Mouse (Mus musculus) MEL (cell line): Measurements from ENCODE around the gene Hsp90ab1. TPM values are rescaled to one million over a fixed set of nuclear protein-coding genes. Genes with fewer than 3 reads are reported as not detected.
A peak's percentile ranks its signal among the peaks of the same experiment; 100 is the strongest.

ENCODE experiments used
- DNase-seq: peaks from one replicate; pipeline ENCODE4 v3.0.0; 2011; ENCODE audit warnings: low read depth, low spot score
- H3K27ac ChIP-seq: 2 replicates; pipeline ENCODE4 v1.5.1; 2012; ENCODE audit warnings: low read depth, mild to moderate bottlenecking, control low read depth, low read length, moderate library complexity; ENCODE audit not compliant: control insufficient read depth
- H3K27me3 ChIP-seq, 2 experiments: fragments of 150-350 bp in 1 of 2; sonication (generic) in 1 of 2; 2 replicates each; pipeline ENCODE4 v1.6.1; 2012; ENCODE audit warnings: low read length in 2 of 2, mild to moderate bottlenecking in 2 of 2, improper control_type of control experiment in 1 of 2, moderate library complexity in 1 of 2; ENCODE audit not compliant: insufficient read depth in 2 of 2, control insufficient read depth in 1 of 2
- H3K36me3 ChIP-seq, 2 experiments: 2 replicates each; pipeline ENCODE4 v1.6.1; 2012 to 2014; ENCODE audit warnings: low read length in 2 of 2, improper control_type of control experiment in 1 of 2, inconsistent platforms in 1 of 2, mild to moderate bottlenecking in 1 of 2; ENCODE audit not compliant: insufficient read depth in 2 of 2, control insufficient read depth in 1 of 2
- H3K4me1 ChIP-seq, 2 experiments: fragments of 150-350 bp in 1 of 2; sonication (generic) in 1 of 2; 2 replicates each; pipeline ENCODE4 v1.6.1; 2012; ENCODE audit warnings: low read length in 2 of 2, improper control_type of control experiment in 1 of 2, mild to moderate bottlenecking in 1 of 2; ENCODE audit not compliant: insufficient read depth in 2 of 2, control insufficient read depth in 1 of 2
- H3K4me3 ChIP-seq, 2 experiments: fragments of 150-350 bp in 1 of 2; sonication (generic) in 1 of 2; 2 replicates each; pipeline ENCODE4 v1.5.1; 2012; ENCODE audit warnings: low read depth in 2 of 2, low read length in 2 of 2, mild to moderate bottlenecking in 2 of 2, moderate library complexity in 2 of 2, control low read depth in 1 of 2, improper control_type of control experiment in 1 of 2; ENCODE audit not compliant: control insufficient read depth in 1 of 2, insufficient read depth in 1 of 2
- H3K79me2 ChIP-seq: 2 replicates; pipeline ENCODE4 v1.6.1; 2012; ENCODE audit warnings: mild to moderate bottlenecking, low read length, moderate library complexity; ENCODE audit not compliant: control insufficient read depth, poor library complexity, insufficient read depth
- H3K9ac ChIP-seq: 2 replicates; pipeline ENCODE4 v1.6.1; 2012; ENCODE audit warnings: low read depth, mild to moderate bottlenecking, control low read depth, low read length, moderate library complexity; ENCODE audit not compliant: control insufficient read depth, poor library complexity, severe bottlenecking
- H3K9me3 ChIP-seq: fragments of 150-350 bp; sonication (generic); replicated peaks from 2 replicates; pipeline ENCODE4 v1.6.1; 2012; ENCODE audit warnings: mild to moderate bottlenecking, low read length, improper control_type of control experiment, moderate library complexity; ENCODE audit not compliant: insufficient read depth
- BHLHE40 ChIP-seq: IDR thresholded peaks from 2 replicates; pipeline ENCODE4 v1.6.1; 2012; ENCODE audit warnings: low read depth, mild to moderate bottlenecking, inconsistent platforms, low read length, improper control_type of control experiment, borderline replicate concordance
- CHD2 ChIP-seq: IDR thresholded peaks from 2 replicates; pipeline ENCODE4 v1.6.1; 2011; ENCODE audit warnings: low read length, improper control_type of control experiment
- CTCF ChIP-seq, 3 experiments: IDR thresholded peaks in 2 of 3; conservative IDR thresholded peaks in 1 of 3; 2 replicates each; pipeline ENCODE4 v1.5.1; 2011 to 2012; ENCODE audit warnings: low read length in 3 of 3, low read depth in 2 of 3, mild to moderate bottlenecking in 2 of 3, improper control_type of control experiment in 1 of 3, inconsistent platforms in 1 of 3, mixed read lengths in 1 of 3, moderate library complexity in 1 of 3; ENCODE audit not compliant: control insufficient read depth in 1 of 3, insufficient read depth in 1 of 3, poor library complexity in 1 of 3, severe bottlenecking in 1 of 3
- E2F4 ChIP-seq: IDR thresholded peaks from 2 replicates; pipeline ENCODE4 v1.6.1; 2011; ENCODE audit warnings: low read depth, low read length, improper control_type of control experiment, borderline replicate concordance
- ELF1 ChIP-seq: IDR thresholded peaks from 2 replicates; pipeline ENCODE4 v1.6.1; 2014; ENCODE audit warnings: low read depth, mild to moderate bottlenecking, inconsistent platforms, low read length, improper control_type of control experiment, moderate library complexity
- EP300 ChIP-seq, 2 experiments: IDR thresholded peaks; 2 replicates each; pipeline ENCODE4 v1.6.1; 2011; ENCODE audit warnings: improper control_type of control experiment in 2 of 2, low read length in 2 of 2, low read depth in 1 of 2, mild to moderate bottlenecking in 1 of 2
- ETS1 ChIP-seq: IDR thresholded peaks from 2 replicates; pipeline ENCODE4 v1.6.1; 2012; ENCODE audit warnings: low read depth, mild to moderate bottlenecking, inconsistent platforms, low read length, improper control_type of control experiment, moderate library complexity
- GABPA ChIP-seq: IDR thresholded peaks from 2 replicates; pipeline ENCODE4 v1.6.1; 2012; ENCODE audit warnings: low read depth, mild to moderate bottlenecking, inconsistent platforms, low read length, improper control_type of control experiment, moderate library complexity
- GATA1 ChIP-seq: IDR thresholded peaks from 2 replicates; pipeline ENCODE4 v1.6.1; 2011; ENCODE audit warnings: low read depth, low read length, improper control_type of control experiment
- HCFC1 ChIP-seq: IDR thresholded peaks from 2 replicates; pipeline ENCODE4 v1.6.1; 2012; ENCODE audit warnings: low read depth, mild to moderate bottlenecking, inconsistent platforms, low read length, improper control_type of control experiment, moderate library complexity
- JUND ChIP-seq: IDR thresholded peaks from 2 replicates; pipeline ENCODE4 v1.6.1; 2011; ENCODE audit warnings: low read depth, mild to moderate bottlenecking, improper control_type of control experiment, low read length
- KAT2A ChIP-seq: conservative IDR thresholded peaks from 2 replicates; pipeline ENCODE4 v1.6.1; 2012; ENCODE audit warnings: low read depth, low read length, improper control_type of control experiment, inconsistent platforms
- MAFK ChIP-seq: IDR thresholded peaks from 2 replicates; pipeline ENCODE4 v1.6.1; 2011; ENCODE audit warnings: low read depth, mild to moderate bottlenecking, low read length, improper control_type of control experiment, borderline replicate concordance
- MAX ChIP-seq: IDR thresholded peaks from 2 replicates; pipeline ENCODE4 v1.6.1; 2011; ENCODE audit warnings: low read length, improper control_type of control experiment
- MAZ ChIP-seq: IDR thresholded peaks from 2 replicates; pipeline ENCODE4 v1.6.1; 2012; ENCODE audit warnings: low read depth, mild to moderate bottlenecking, inconsistent platforms, low read length, improper control_type of control experiment
- MEF2A ChIP-seq: IDR thresholded peaks from 2 replicates; pipeline ENCODE4 v1.6.1; 2014; ENCODE audit warnings: low read depth, mild to moderate bottlenecking, inconsistent platforms, low read length, improper control_type of control experiment; ENCODE audit not compliant: poor library complexity, insufficient replicate concordance, severe bottlenecking; ENCODE audit errors: extremely low read depth
- MXI1 ChIP-seq: IDR thresholded peaks from 2 replicates; pipeline ENCODE4 v1.6.1; 2011; ENCODE audit warnings: mild to moderate bottlenecking, low read depth, low read length, improper control_type of control experiment
- MYB ChIP-seq: IDR thresholded peaks from 2 replicates; pipeline ENCODE4 v1.6.1; 2011; ENCODE audit warnings: mild to moderate bottlenecking, low read depth, low read length, improper control_type of control experiment
- MYC ChIP-seq: IDR thresholded peaks from 2 replicates; pipeline ENCODE4 v1.6.1; 2011; ENCODE audit warnings: low read depth, mild to moderate bottlenecking, low read length, improper control_type of control experiment, moderate library complexity
- NELFE ChIP-seq: IDR thresholded peaks from 2 replicates; pipeline ENCODE4 v1.6.1; 2011; ENCODE audit warnings: low read depth, low read length, improper control_type of control experiment
- NRF1 ChIP-seq: IDR thresholded peaks from 2 replicates; pipeline ENCODE4 v1.6.1; 2014; ENCODE audit warnings: low read depth, mild to moderate bottlenecking, inconsistent platforms, low read length, improper control_type of control experiment, moderate library complexity; ENCODE audit not compliant: poor library complexity, insufficient read depth, severe bottlenecking
- POLR2A ChIP-seq, 2 experiments: IDR thresholded peaks; 2 replicates each; pipeline ENCODE4 v1.6.1; 2011 to 2012; ENCODE audit warnings: low read length in 2 of 2, mild to moderate bottlenecking in 2 of 2, control low read depth in 1 of 2, improper control_type of control experiment in 1 of 2, low read depth in 1 of 2, moderate library complexity in 1 of 2; ENCODE audit not compliant: control insufficient read depth in 1 of 2, insufficient read depth in 1 of 2, poor library complexity in 1 of 2
- POLR2AphosphoS2 ChIP-seq: IDR thresholded peaks from 2 replicates; pipeline ENCODE4 v1.6.1; 2011; ENCODE audit warnings: low read length, improper control_type of control experiment
- POLR2AphosphoS5 ChIP-seq: IDR thresholded peaks from 2 replicates; pipeline ENCODE4 v1.6.1; 2012; ENCODE audit warnings: low read depth, borderline replicate concordance, mild to moderate bottlenecking, inconsistent platforms, low read length, moderate library complexity, mixed read lengths
- RAD21 ChIP-seq: IDR thresholded peaks from 2 replicates; pipeline ENCODE4 v1.6.1; 2011; ENCODE audit warnings: mild to moderate bottlenecking, low read depth, low read length, improper control_type of control experiment
- RCOR1 ChIP-seq: IDR thresholded peaks from 2 replicates; pipeline ENCODE4 v1.6.1; 2012; ENCODE audit warnings: low read depth, mild to moderate bottlenecking, inconsistent platforms, low read length, improper control_type of control experiment
- SIN3A ChIP-seq: IDR thresholded peaks from 2 replicates; pipeline ENCODE4 v1.6.1; 2012; ENCODE audit warnings: low read length, improper control_type of control experiment, inconsistent platforms
- SMC3 ChIP-seq: IDR thresholded peaks from 2 replicates; pipeline ENCODE4 v1.6.1; 2011; ENCODE audit warnings: low read depth, low read length, improper control_type of control experiment
- TCF12 ChIP-seq: IDR thresholded peaks from 2 replicates; pipeline ENCODE4 v1.6.1; 2014; ENCODE audit warnings: low read depth, mild to moderate bottlenecking, inconsistent platforms, low read length, improper control_type of control experiment, moderate library complexity
- USF1 ChIP-seq: IDR thresholded peaks from 2 replicates; pipeline ENCODE4 v1.6.1; 2014; ENCODE audit warnings: low read depth, mild to moderate bottlenecking, inconsistent platforms, low read length, improper control_type of control experiment, moderate library complexity
- USF2 ChIP-seq, 2 experiments: IDR thresholded peaks; 2 replicates each; pipeline ENCODE4 v1.6.1; 2011 to 2012; ENCODE audit warnings: improper control_type of control experiment in 2 of 2, low read length in 2 of 2, borderline replicate concordance in 1 of 2, inconsistent platforms in 1 of 2, low read depth in 1 of 2, mild to moderate bottlenecking in 1 of 2; ENCODE audit not compliant: insufficient read depth in 1 of 2
- ZKSCAN1 ChIP-seq: IDR thresholded peaks from 2 replicates; pipeline ENCODE4 v1.6.1; 2012; ENCODE audit warnings: low read depth, mild to moderate bottlenecking, inconsistent platforms, low read length, improper control_type of control experiment, moderate library complexity
- ZNF384 ChIP-seq: IDR thresholded peaks from 2 replicates; pipeline ENCODE4 v1.6.1; 2012; ENCODE audit warnings: low read depth, mild to moderate bottlenecking, inconsistent platforms, low read length, improper control_type of control experiment
- polyA plus RNA-seq, 2 experiments: library from polyadenylated mRNA; stranded (reverse) in 1 of 2; unstranded in 1 of 2; fragments of >175 nt in 1 of 2; fragments of >200 nt in 1 of 2; gene quantifications; 2 replicates each; pipeline versions ENCODE4 v1.2.1 to v1.2.4; 2012; ENCODE audit warnings: low replicate concordance in 2 of 2, low read depth in 1 of 2; ENCODE audit not compliant: insufficient read length in 2 of 2, insufficient read depth in 1 of 2, missing spikeins in 1 of 2
- total RNA-seq: library from RNA; depleted of rRNA; stranded (reverse); fragments of 300-350 nt; gene quantifications from 2 replicates; pipeline ENCODE4 v1.2.3, GENCODE M21; 2012

Gene Hsp90ab1
- total and polyA plus RNA-seq, 3 experiments, result 1,032 to 27,726 (median 4,130) TPM

DNA sequence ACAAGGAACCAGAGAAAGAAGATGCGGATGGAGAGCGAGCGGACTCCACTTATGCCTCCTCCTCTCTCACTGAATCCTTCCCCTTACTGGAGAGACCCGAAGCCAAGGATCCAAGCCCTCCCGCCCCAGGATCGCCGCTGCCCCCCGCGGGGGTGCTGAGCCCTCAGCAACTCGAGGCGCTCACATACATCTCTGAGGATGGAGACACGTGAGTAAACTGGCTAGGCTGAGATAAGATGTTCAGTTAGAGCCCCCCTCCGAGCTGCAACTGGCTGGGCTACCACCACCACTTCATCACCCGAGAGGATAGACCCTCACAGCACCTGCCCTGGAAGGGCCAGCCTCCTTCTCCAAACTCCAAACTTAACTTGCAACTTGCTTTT is 17.0 kb downstream of the Hsp90ab1 start (continued):
- TF ChIP-seq POLR2AphosphoS5 (no peak), GATA1 (0 out of 2 replicates have a peak, but pooled peaks have one; percentile 6), ZKSCAN1 (no peak), TCF12 (0 out of 2 replicates have a peak, but pooled peaks have one; percentile 11), CHD2 (no peak), CTCF (IDR thresholded peaks at IDR 0.05 in 2 of 3, conservative IDR thresholded peaks at IDR 0.05 in 1 of 3; ENCODE audit: control insufficient read depth in 1 of 3, insufficient read depth in 1 of 3, low read depth in 2 of 3, low read length in 3 of 3, poor library complexity in 1 of 3, severe bottlenecking in 1 of 3) (no peak), KAT2A (no peak), GABPA (no peak), EP300 (IDR thresholded peaks at IDR 0.05; ENCODE audit: low read depth in 1 of 2, low read length in 2 of 2) (peak; percentile 18 to 44; a peak in 2 of 4 replicates), ETS1 (0 out of 2 replicates have a peak, but pooled peaks have one; percentile 12)

GRCm38 (mm10) chr17:45555452-45556106 is 17.5 kb downstream of the Hsp90ab1 start, which contains the start of gene Nfkbie:
Gene Nfkbie (plus strand): TSS chr17:45555703.
- Histone ChIP-seq H3K9ac (peak within 1 kb of the TSS; percentile 72), H3K4me3 (peak within 1 kb of the TSS; percentile 61 to 85), H3K27ac (peak within 1 kb of the TSS; percentile 56), H3K27me3 (peaks cover 0 to under 1% of the 10 kb centered on the region in 2 experiments; a peak in 2 of 4 replicates), H3K9me3 (no peaks in the 10 kb centered on the region), H3K79me2 (no peaks in the 10 kb centered on the region; the same call in 1 of the 2 replicates), H3K36me3 (peaks cover 0 to 11% of the 10 kb centered on the region in 2 experiments; a peak in 2 of 4 replicates), H3K4me1 (peaks cover 0 to 28% of the 10 kb centered on the region in 2 experiments; a peak in 3 of 4 replicates)
- peak; percentile 94 for DNase-seq
- TF ChIP-seq POLR2A (IDR thresholded peaks at IDR 0.05; ENCODE audit: control insufficient read depth in 1 of 2, insufficient read depth in 1 of 2, low read depth in 1 of 2, low read length in 2 of 2, poor library complexity in 1 of 2) (peak; percentile 45 to 63; a peak in 3 of 4 replicates), NELFE (peak; percentile 45), SIN3A (peak; percentile 77; the same call in 1 of the 2 replicates), HCFC1 (peak; percentile 56; the same call in 1 of the 2 replicates), SMC3 (no peak), BHLHE40 (no peak), GATA1 (no peak), MAFK (no peak), MAX (no peak), RCOR1 (no peak), JUND (no peak), MYB (no peak), CHD2 (no peak), MEF2A (no peak), E2F4 (no peak), MAZ (peak; percentile 84), ZNF384 (no peak), TCF12 (no peak; the same call in 1 of the 2 replicates), POLR2AphosphoS2 (no peak), MYC (no peak), USF2 (IDR thresholded peaks at IDR 0.05; ENCODE audit: borderline replicate concordance in 1 of 2, insufficient read depth in 1 of 2, low read depth in 1 of 2, low read length in 2 of 2) (no peak), KAT2A (no peak), RAD21 (no peak), USF1 (no peak), MXI1 (peak; percentile 16), EP300 (IDR thresholded peaks at IDR 0.05; ENCODE audit: low read depth in 1 of 2, low read length in 2 of 2) (0 out of 4 replicates have a peak, but pooled peaks of 1 of the 2 experiments have one; percentile 11), ETS1 (peak; percentile 45; the same call in 1 of the 2 replicates), ELF1 (peak; percentile 96), NRF1 (no peak)
